Mouse (Mus musculus) gastrocnemius, postnatal 36 days (tissue): ENCODE measurements at regions not wholly inside any gene's neighbourhood (a gene's known extent, or its start where the extent isn't known, plus 50 kb on each side); places are given as distances from the start of the nearest gene placed in this dataset.

Experiments used
- DNase-seq, 2 experiments: peaks; one replicate each; pipeline ENCODE4 v3.0.0; 2022
- intact Hi-C: fragments of 180-260 bp; cut with DNase I; formaldehyde crosslinking; loops from one replicate; pipeline ENCODE4 v1.15.1; 2025

DNA sequence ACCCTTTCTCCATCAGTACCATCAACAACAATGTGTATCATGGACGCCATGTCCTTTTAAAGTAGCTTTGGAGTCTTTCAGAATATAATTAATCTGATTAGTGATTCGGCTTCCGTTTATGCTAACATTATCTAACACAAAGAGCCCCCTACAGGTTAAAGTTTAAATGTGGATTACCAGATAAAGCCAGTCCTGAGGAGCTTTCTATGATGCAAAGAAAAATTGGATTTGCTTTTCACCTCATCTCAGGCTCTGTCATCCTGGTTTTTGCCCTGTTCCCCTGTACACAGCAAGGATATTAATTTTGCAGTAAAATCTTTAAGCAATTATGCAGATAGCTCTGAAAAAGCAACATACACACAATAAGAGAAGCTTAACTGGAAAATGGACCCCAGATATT lies 412.7 kb upstream of the Tbc1d2b start:
- DNase-seq = no peak
- intact Hi-C loops = no loop called here

DNA sequence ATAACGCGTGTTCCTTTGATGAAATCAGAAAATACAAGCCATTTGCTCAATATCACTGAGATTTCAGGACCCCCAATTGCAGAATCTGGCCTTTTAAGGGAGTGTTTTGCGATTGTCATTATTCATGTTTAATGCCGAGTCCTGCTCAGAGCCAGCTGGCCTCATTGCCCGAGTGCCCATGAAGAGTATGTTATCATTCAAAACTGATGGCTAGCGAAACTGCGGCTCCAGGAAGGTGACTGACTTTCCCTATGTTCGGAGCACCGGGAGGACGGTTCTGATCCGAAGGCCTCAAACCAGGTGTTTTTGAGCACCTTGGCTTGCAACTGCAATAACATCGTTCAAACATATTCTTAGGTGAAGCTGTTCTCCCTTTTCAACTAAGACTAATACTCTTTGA lies 419.5 kb upstream of the Tbc1d2b start:
- intact Hi-C loops = no loop called here
- DNase-seq = no peak

DNA sequence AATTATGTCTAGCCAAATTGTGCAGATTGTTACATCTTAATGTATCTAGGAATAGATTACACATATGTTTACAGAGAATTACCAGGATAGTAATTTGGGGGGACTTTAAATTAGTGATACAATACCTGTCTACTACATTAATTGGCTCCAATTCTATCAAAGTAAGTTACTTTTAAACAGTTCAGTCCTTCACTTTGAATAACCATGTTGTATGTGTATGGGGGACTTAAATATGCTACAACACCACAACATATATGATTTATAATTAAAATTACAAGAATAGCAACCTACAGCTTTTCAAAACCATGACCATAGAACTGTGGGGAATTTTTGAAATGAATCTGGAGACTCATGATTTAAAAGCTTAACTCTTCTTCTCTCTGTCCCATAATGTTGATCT lies 420.5 kb upstream of the Tbc1d2b start:
- intact Hi-C loops = no loop called here
- no peak for DNase-seq

DNA sequence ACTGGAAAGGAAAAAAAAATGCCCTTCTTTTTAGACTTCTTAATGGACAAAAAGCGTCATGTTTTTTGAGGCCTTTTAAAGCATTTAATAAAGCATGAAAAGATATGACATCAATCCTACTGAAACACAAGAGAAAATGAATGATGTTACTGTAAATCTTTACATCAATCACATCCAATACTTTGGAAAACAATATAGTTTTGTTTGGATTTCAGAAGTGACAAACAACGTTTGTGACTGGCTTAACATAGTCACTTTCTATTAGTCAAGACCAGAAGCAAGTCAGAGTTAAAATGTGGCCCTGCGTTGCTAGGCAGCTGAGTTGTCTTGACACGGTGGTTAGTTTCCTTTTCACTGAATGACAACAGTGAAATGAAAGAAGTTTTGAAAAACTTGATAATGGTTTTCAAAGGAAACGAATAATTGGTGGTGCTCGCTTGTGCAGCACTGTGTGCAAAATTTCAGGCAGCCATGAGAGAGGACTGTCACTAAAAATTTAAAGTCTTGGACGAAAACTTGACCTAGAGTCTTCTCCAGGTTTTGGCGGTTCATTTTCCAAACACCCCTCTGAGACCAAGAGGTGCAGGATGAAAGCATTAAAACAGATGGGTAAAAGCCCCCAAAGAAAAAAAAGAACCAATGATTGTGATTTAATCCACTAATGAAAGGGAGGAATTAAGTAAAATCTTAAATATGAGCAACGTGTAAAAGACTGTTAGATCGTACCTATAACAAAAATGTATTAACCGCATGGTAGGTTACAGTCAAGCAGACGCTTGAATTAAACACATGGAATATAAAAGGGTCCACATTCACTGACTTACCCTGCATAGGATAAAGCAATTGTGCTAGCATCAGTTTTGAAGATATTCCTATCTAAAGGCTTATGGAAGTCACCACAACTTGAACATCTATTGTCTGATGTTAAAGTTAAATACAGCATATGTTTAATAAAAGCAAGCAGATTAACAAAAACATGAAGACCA lies 421.4 kb upstream of the Tbc1d2b start:
- DNase-seq = no peak
- intact Hi-C loops = no loop called here

DNA sequence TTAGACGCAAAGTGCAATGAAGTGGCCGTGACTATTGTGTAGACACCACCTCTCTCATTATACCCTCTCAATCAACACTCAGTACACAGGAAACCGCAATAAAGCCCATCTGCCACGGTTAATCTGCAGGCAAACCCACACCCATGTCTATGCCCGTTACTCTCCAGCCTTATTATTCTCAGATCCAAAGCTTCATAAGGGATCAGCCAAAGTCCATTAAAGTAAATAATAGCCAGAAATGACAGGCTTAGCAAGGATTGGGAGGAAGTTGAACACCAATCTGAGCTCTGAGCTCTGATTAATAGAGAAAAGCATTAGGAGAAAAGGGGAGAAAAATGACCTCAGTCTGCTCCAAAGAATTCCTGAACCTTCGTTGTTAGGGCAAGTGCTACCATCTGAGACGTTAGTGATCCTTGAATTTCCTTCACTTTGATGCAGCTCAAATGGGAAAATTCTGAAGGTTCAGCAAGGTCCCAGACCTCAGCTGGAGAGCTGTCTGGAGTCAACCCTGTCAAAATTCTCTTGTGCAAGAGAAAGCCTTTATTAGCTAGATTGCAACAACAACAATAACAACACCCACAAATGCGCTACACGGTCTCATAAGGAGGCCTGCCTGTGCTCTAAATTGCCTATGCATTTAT lies 422.5 kb upstream of the Tbc1d2b start:
- intact Hi-C loops = no loop called here
- DNase-seq = no peak

DNA sequence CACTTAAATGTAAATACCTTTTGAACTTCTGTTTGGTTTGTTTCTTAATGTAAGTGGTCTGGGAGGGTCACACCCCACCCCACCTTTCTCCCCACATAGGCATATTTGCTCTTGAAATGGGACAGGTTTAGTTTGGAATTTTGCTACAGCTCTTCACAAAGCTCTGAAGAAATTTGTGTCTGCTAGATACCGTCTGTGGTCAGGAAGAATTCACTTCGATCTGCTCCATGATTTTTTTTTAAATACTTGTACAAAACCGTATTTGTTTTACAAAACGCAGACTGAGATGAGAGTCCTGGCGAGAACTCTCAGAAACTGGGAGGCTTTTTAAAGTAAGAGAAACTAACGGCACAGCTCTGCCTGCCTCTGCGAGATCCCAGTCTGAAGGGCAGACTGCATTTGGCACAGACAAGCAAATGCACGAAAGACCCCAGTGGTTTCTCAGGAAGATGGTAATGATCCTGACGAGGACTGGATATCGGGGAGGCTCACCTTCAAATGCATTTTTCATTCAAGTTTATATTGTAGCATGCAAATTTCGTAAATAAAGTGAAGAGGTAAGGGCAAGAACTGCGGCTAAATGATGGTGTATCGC lies 423.5 kb upstream of the Tbc1d2b start:
- intact Hi-C loops = no loop called here
- no peak for DNase-seq

DNA sequence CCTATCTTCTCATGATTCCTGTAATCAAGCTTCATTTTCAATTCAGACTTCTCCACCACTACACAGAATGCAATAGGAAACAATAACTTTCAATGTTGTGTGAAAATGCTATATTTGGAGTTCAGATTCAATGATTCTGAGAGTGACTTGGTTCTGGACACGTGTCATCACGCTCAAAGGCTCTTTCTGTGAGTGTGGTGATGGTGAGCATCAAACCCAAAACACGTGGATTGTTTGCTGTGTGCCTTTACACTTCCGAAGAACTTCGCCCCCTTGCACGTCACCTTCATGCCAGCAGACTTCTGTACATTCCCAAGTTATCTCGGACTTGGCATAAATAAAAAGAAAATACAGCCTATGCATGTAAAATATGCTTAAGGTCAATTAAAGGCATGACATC lies 425.1 kb upstream of the Tbc1d2b start:
- no peak for DNase-seq
- intact Hi-C loops = loop anchor here (5.0 kb wide), 1 partner anchor 342 kb away; no protein-coding TSS in a partner anchor

DNA sequence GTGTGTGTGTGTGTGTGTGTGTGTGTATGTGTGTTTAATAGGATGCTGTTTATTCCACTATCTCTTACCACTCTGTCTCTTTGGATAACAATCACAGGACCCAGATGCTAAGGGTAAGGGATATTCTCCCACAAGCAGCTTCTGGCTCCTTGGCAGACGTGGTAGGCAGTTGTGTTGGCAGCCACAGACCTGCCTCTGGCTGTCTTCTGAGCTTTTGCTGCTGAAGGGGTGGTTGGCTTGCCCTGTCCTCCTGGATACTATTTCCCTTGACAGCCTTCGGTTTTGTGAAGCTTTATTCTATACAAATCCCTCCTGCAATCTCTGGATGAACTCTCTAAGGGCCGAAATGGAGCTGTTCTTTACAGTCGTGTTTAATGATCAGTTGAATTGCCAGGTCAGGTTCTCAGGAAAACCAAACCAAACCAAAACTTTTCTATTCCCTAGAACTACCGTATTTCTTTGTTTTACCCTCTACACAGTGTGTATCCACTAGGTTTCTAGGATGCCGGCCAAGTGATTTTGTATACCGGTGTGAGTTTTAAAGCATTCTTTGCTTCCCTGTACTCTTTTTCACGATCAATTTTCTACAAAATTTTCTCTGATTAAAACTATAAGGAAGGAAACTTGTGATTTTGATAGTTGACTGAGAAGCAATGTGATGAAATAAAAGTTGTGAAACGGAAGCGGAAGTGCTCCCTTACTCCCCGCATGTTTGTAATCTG lies 426.8 kb upstream of the Tbc1d2b start:
- DNase-seq = no peak
- intact Hi-C loops = loop anchor here (5.0 kb wide), 1 partner anchor 340 kb away; no protein-coding TSS in a partner anchor

DNA sequence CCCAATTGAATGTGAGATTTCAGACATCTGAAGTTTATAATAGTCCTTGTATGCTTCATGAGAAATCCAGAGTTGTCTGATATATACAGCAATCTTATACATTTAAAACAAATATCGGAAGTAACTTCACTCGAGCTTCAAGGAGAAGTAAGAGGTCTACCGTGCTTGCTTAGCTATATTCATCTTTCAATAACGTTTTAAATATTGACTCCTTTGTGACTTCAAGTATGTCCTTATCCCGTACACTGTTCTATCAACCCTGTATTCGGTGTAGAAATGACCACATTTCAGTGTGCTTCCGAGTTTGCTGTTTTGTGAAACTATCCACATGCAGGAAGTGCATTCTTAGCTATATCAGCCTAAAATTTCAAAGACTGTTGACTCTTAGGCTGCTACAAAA lies 427.8 kb upstream of the Tbc1d2b start:
- DNase-seq = no peak
- intact Hi-C loops = loop anchor here (5.0 kb wide), 1 partner anchor 339 kb away; no protein-coding TSS in a partner anchor

DNA sequence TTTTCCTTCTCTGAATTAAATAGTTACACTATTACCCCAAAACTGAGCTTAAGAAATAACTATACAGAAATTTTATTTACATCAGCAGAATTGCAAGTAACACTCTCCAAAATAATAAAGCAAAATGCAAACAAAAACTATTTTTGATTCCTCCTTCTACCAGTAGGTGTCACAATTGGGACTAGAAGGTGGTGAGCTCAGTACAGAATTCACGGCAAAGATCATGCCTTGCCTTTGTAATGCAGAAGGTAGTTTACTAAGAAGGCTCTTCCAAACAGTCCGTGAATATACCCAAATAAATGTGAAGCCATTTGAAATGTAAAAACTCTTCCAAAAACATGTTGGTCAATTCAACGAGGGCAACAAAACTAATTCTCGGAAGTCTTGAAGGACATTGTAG lies 428.5 kb upstream of the Tbc1d2b start:
- intact Hi-C loops = loop anchor here (5.0 kb wide), 1 partner anchor 338 kb away; no protein-coding TSS in a partner anchor
- DNase-seq = no peak

DNA sequence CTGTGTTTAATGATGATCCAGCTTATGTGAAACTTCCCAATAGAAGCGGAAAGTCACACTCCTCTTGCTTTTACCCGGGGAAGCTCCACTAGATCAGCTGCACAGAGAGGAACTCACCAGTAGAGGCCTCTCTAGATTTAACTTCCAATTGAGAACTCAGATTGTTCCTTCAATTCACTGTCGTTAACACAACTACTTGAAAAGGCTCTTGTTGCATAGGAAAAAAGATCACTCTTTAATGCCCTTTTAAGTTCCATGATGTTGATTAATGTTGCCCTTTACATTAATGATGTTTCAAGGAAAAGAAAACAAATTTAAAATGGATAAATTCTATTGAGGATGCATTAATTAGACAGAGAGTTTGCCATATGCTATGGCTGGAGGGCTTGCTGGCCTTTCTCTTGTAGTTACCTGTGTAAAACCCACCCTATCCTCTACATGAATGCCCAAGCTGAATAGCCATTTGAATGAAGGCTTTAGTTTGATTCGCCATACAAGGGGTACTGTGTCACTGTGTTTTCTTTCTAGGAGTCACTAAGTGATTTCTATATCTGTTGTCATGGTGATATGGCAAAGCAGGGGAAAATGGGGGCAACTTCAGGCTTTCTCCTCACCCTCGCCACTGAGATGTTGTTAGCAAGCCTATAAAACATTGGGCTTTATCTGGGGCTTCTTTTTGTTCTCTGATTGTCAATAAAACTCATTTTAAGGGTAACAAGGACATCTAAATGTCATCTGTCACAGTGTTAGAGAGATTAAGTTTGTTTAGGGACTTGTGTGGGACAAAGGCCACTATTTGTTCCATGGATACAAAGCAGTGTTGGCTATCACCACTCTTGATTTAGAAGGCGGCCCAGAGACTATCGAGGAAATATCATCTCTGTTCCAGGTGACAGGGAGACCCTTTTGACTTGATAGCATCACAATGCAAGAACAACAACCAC lies 429.9 kb upstream of the Tbc1d2b start:
- intact Hi-C loops = no loop called here
- DNase-seq = no peak

DNA sequence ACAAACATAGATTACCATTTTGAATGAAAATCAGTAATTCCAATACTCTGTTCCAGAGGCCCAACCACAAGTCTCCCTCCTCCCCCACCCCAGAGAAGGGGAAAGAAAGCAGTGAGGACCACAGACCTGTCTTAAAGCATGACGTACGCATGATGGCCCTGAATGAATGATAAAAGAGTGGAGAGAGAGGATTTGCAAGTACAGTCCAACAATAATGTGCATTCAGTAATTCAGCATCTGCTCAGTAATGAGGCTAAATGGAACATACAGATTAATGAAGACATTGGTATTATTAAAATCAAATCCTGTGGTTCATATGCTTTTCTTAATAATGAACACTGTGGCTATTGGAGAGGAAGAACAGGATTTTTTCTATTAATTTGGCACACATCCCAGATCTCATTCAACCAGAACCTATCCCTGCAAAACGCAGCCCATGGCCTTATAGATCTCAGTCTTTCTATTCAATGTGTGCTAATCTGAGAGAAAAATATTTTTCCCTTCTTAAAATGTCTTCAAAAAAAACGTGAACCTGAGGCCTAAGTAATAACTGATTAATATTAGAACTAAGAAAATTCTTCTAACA lies 430.7 kb upstream of the Tbc1d2b start:
- DNase-seq = no peak
- intact Hi-C loops = no loop called here

DNA sequence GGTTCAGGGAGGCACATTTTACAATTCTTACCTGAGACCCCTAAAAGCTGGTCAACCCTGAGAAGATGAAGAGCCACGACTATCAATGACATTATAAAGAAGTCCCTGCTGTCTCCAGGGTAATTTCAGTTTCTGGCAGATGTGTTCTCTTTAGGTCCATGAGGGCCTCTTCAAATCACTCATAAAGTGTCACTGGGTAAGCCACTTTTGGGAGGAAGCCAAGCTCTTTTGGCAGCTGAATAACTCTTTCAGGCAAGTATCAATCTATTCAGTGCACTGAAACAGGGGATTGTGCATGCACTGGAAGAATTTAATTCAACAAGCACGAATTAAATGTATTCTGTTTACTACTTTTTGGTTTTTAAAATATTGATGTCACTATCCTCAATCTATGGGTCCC lies 443.1 kb upstream of the Tbc1d2b start:
- no peak for DNase-seq
- intact Hi-C loops = no loop called here

DNA sequence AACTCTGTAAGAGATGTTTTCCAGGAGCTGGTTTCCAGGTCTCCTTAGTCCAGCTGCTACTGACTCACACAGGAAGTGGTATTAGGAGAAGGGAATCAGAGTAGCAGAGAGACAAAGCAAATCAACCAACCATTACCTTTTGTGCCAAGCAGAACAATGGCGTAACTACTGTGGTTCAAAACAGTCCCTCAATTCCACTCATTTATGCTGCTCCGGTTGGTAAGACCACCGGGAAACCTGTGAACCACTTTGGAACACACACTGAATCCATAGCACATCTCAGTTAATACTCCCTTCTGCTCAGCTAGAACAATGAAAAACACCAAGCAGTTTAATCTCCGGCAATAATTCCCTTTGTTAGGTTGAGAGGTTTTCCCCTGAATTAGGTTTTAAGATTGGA lies 460.8 kb upstream of the Tbc1d2b start:
- no peak for DNase-seq
- intact Hi-C loops = no loop called here

DNA sequence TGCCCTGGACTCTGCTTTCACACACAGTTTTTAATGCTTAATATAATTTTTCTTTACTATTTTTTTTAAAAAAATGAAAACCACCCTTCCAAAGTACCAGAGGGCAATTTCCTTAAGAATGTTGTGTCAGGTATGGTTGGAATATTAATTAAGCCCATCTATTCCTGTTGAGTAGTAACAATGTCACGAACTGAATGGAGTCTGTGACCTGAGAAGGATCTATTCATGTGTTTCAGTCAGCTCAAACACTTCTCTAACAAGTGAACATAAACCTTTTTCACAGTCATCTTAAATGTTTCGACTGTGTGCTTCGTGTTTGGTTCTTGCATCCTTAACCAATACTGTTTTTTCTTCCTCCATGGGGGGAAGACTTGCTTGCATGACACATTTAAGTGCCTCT lies 486.6 kb upstream of the Tbc1d2b start:
- DNase-seq = no peak
- intact Hi-C loops = no loop called here

DNA sequence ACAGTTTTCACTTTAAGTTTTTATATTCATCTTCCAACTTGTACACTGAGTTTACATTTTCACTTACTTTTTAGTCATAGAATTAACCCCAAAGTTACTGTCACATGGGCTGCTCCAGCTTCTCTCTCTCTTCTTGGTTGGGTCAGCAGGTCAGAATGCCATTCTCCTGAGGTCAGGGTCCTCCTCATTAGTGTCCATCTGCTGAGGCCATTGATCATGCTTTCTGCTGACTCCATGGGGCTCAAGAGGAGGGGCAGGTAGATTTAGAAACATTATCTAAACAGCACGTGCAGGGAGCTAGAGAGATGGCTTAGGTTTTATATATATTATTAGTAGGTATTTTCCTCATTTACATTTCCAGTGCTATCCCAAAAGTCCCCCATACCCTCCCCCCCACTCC lies 503.7 kb upstream of the Tbc1d2b start:
- intact Hi-C loops = no loop called here

DNA sequence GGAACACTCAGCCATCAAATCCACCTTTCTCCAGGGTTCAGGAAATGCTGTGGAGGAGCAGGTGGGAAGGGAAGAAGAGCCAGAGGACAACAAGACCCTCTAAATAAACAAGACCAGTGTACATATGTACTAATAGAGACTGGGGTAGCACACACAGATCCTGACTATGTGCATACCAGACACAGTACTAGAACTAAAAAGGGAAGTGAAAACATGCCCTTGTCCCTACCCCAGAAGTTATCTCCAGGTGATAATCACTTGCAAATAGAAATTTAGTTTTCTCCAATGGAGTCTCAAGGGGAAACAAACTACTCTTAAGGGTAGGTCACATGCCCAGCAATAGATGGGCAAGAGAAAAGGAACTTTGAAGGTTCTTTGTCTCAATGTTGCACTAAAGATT lies 518.9 kb upstream of the Tbc1d2b start:
- intact Hi-C loops = no loop called here
- no peak for DNase-seq

More for the DNA sequence above, 503.7 kb upstream of the Tbc1d2b start:
- no peak for DNase-seq

DNA sequence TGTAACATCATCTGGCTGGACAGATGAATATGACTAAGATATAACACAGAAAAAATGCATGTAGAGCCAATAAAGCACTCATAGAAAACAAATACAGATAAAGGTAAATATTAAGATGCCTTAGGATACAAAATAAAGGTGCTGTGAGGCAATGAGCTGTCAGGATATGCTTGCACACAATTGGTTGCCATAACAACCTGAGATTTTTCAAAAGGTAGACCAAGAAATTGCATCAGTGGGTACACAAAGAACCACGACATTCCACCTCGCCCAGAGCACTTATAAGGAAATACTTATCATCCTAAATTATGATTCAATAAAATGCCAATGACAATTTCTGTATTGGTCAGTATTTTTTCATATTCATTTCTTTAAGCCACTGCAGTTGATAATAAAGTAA lies 521.3 kb upstream of the Tbc1d2b start:
- DNase-seq = no peak
- intact Hi-C loops = no loop called here

DNA sequence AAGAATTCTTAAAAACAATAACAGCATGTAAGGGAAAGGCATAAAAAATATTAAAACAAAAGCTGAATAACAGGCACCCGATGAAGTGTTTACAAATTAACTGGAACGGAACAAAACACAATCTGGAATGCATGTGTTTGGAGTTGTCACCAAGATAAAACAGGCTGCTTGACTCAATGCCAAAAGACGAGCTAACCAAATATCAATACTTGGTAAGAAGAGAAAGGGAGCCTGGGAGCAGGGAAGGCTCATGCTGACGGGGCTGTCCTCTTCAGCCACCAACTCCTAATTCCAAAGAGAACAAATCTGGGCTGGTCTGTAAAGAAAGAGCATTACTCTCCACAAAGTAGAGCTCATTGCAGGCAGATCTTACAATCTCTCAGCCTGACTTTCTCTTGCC lies 545.4 kb upstream of the Zic4 start:
- DNase-seq = no peak
- intact Hi-C loops = no loop called here
